38 mouse cellular contexts compared by ENCODE assay signal in the genomic region with DNA sequence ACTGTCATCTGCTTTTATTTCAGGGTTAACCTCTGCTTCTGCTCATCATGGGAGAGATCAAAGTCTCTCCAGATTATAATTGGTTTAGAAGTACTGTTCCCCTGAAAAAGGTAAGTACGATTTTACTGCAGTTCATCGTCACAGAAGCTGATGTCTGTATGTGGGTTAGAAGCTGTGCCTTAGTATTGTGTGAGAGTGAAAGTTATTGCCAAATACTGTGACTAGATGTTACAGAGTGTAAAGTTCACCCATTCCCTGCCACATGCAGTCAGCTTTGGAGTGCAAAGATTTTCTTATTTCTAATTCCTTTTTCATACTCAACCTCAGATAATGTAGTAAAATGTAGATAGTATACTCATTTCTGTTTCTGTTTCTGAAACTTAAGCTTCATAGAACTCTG. TPM values are rescaled to one million over a fixed set of nuclear protein-coding genes. Genes with fewer than 3 reads are reported as not detected.
"Had no signal": no experiment of that assay in that cellular context is flagged by ENCODE, and none has a peak within 500 bp of the region (broad histone marks: within the 10 kb centered on the region; RNA-seq: fewer than 3 reads in every experiment).

No protein-coding gene starts in this region.

- H3K27ac ChIP-seq: gastrocnemius, adult 2 months; heart, embryonic 10.5 days; hindbrain, embryonic 10.5 days; hindbrain, embryonic 12.5 days; hindbrain, embryonic 14.5 days; layer of hippocampus, adult 2 months; left cerebral cortex, adult 2 months; limb, embryonic 10.5 days; limb, embryonic 12.5 days; liver, embryonic 13.5 days; liver, embryonic 15.5 days had no signal

- ATAC-seq: hindbrain, embryonic 16.5 days; inflammation-experienced regulatory T-cells, adult 6 months; intestine, embryonic 16.5 days had no signal

- H3K4me3 ChIP-seq: gastrocnemius, adult 2 months; heart, embryonic 10.5 days; heart, embryonic 12.5 days; hindbrain, embryonic 10.5 days; hindbrain, embryonic 12.5 days; layer of hippocampus, adult 2 months; left cerebral cortex, adult 2 months; limb, embryonic 10.5 days; limb, embryonic 12.5 days; liver, embryonic 13.5 days; liver, embryonic 15.5 days had no signal

- H3K4me2 ChIP-seq: heart, embryonic 12.5 days; hindbrain, embryonic 12.5 days; hindbrain, embryonic 14.5 days; limb, embryonic 12.5 days; liver, embryonic 13.5 days; liver, embryonic 15.5 days had no signal

- DNase-seq: gastrocnemius, adult 2 months; gastrocnemius, postnatal 10 days; gastrocnemius, postnatal 25 days; heart, adult 18-20 months; heart, postnatal 10 days; heart, postnatal 4 days; kidney, adult 18-20 months; kidney, adult 9 months; kidney, postnatal 10 days; kidney, postnatal 25 days; kidney, postnatal 4 days; liver, embryonic 13.5 days had no signal

- H3K27me3 ChIP-seq: heart, embryonic 12.5 days; hindbrain, embryonic 12.5 days; limb, embryonic 12.5 days; liver, embryonic 13.5 days; liver, embryonic 15.5 days had no signal

- H3K9ac ChIP-seq: heart, embryonic 12.5 days; hindbrain, embryonic 12.5 days; hindbrain, embryonic 14.5 days; limb, embryonic 12.5 days; liver, embryonic 13.5 days; liver, embryonic 15.5 days had no signal

- H3K9me3 ChIP-seq: heart, embryonic 10.5 days; heart, embryonic 12.5 days; hindbrain, embryonic 10.5 days; hindbrain, embryonic 12.5 days; limb, embryonic 10.5 days; limb, embryonic 12.5 days; liver, embryonic 13.5 days; liver, embryonic 15.5 days had no signal

RNA-seq across cellular contexts. Expression of a gene that starts 42.5 kb away (rescaled TPM):
- total RNA-seq: gastrocnemius, adult 2 months; gastrocnemius, postnatal 10 days; gastrocnemius, postnatal 25 days; gastrocnemius, postnatal 4 days; granulocyte monocyte progenitor cell, adult 5-6 weeks; heart, adult 18-20 months; heart, adult 8-10 months; heart, postnatal 10 days; heart, postnatal 25 days; heart, postnatal 4 days; layer of hippocampus, adult 2 months; layer of hippocampus, postnatal 10 days; layer of hippocampus, postnatal 25 days; left cerebral cortex, adult 2 months; left cerebral cortex, postnatal 14 days; left cerebral cortex, postnatal 36 days had no signal
- polyA plus RNA-seq: frontal cortex, adult 2 months; heart, embryonic 10.5 days; heart, embryonic 12.5 days; heart, embryonic 14.5 days; hindbrain, embryonic 10.5 days; hindbrain, embryonic 12.5 days; hindbrain, embryonic 14.5 days; hindbrain, embryonic 16.5 days; inflammation-experienced regulatory T-cells, adult 6 months; limb, embryonic 10.5 days; limb, embryonic 12.5 days; limb, embryonic 14.5 days; liver, embryonic 13.5 days; liver, embryonic 15.5 days had no signal

RNA-seq across cellular contexts. Expression of a gene that starts 54.8 kb away (rescaled TPM):
- total RNA-seq: gastrocnemius, adult 2 months; gastrocnemius, postnatal 10 days; gastrocnemius, postnatal 25 days; gastrocnemius, postnatal 4 days; granulocyte monocyte progenitor cell, adult 5-6 weeks; heart, adult 18-20 months; heart, adult 8-10 months; heart, postnatal 25 days; heart, postnatal 4 days had no signal
- polyA plus RNA-seq: heart, embryonic 10.5 days; heart, embryonic 12.5 days; heart, embryonic 14.5 days; heart, embryonic 16.5 days; hindbrain, embryonic 10.5 days; hindbrain, embryonic 12.5 days; inflammation-experienced regulatory T-cells, adult 6 months; intestine, embryonic 16.5 days; kidney, embryonic 16.5 days; limb, embryonic 10.5 days; limb, embryonic 12.5 days; liver, embryonic 13.5 days; liver, embryonic 15.5 days had no signal
